Mouse (Mus musculus) liver, adult 2 months (tissue): ENCODE data around the gene Gm10645. TPM values are rescaled to one million over a fixed set of nuclear protein-coding genes. Genes with fewer than 3 reads are reported as not detected.

Experiments used
- DNase-seq: peaks from one replicate; pipeline ENCODE4 v3.0.0-alpha.2; 2011; ENCODE audit warnings: low read depth, low spot score; ENCODE audit errors: extremely low read depth
- H3K27ac ChIP-seq: fragments of 200-500 bp; replicated peaks from 2 replicates; pipeline ENCODE4 v1.5.1; 2012; ENCODE audit warnings: low read depth, mild to moderate bottlenecking, control low read depth, inconsistent platforms, low read length; ENCODE audit not compliant: insufficient read depth
- H3K27me3 ChIP-seq: fragments of 200-500 bp; 2 replicates; pipeline ENCODE4 v1.6.1; 2012; ENCODE audit warnings: mild to moderate bottlenecking, moderate library complexity, low read length, inconsistent platforms; ENCODE audit not compliant: control insufficient read depth, insufficient read depth
- H3K36me3 ChIP-seq: fragments of 200-500 bp; 2 replicates; pipeline ENCODE4 v1.6.1; 2012; ENCODE audit warnings: low read length, inconsistent platforms; ENCODE audit not compliant: control insufficient read depth, insufficient read depth
- H3K4me1 ChIP-seq: fragments of 200-500 bp; 2 replicates; pipeline ENCODE4 v1.6.1; 2011; ENCODE audit warnings: low read length; ENCODE audit not compliant: control insufficient read depth, insufficient read depth
- H3K4me3 ChIP-seq: fragments of 200-500 bp; 2 replicates; pipeline ENCODE4 v1.5.1; 2011; ENCODE audit warnings: low read depth, mild to moderate bottlenecking, control low read depth, low read length, moderate library complexity; ENCODE audit not compliant: insufficient read depth
- H3K79me2 ChIP-seq: fragments of 200-500 bp; 2 replicates; pipeline ENCODE4 v1.6.1; 2012; ENCODE audit warnings: inconsistent platforms, mild to moderate bottlenecking, low read length, moderate library complexity; ENCODE audit not compliant: control insufficient read depth, insufficient read depth
- H3K9ac ChIP-seq: fragments of 200-500 bp; 2 replicates; pipeline ENCODE4 v1.6.1; 2012; ENCODE audit warnings: low read depth, mild to moderate bottlenecking, control low read depth, inconsistent platforms, low read length
- CTCF ChIP-seq: fragments of 200-500 bp; IDR thresholded peaks from 2 replicates; pipeline ENCODE4 v1.5.1; 2011; ENCODE audit warnings: low read depth, low read length, control low read depth
- POLR2A ChIP-seq: fragments of 200-500 bp; IDR thresholded peaks from 2 replicates; pipeline ENCODE4 v1.6.1; 2011; ENCODE audit warnings: low read length, control low read depth; ENCODE audit not compliant: insufficient read depth; ENCODE audit errors: extremely low read depth
- WGBS: fragments of 180-500 bp; shearing (Covaris S2); methylation state at CpG from one replicate; pipeline ENCODE4 v1.1.7; 2018; 5-methylcytosine and 5-hydroxymethylcytosine counted together
- polyA plus RNA-seq: library from polyadenylated mRNA; depleted of rRNA; stranded (reverse); fragments of >200 nt; gene quantifications from 2 replicates; pipeline ENCODE4 v1.2.3, GENCODE M21; 2012
- total RNA-seq: library from RNA; depleted of rRNA; stranded (reverse); fragments of >200 nt; gene quantifications from 2 replicates; pipeline ENCODE4 v1.2.3, GENCODE M21; 2014

The Gm10645 gene
- total and polyA plus RNA-seq, 2 experiments, result 0.13 TPM; not detected in 1

GRCm38 (mm10) chr8:83176785-83177184, 10.8 kb upstream of the Gm10645 start:
- Histone ChIP-seq H3K27me3 (0 out of 2 replicates have a peak, but pooled peaks cover 2% of the 10 kb centered on the region), H3K9ac (no peak overlapping the region), H3K4me1 (no peaks in the 10 kb centered on the region), H3K27ac (no peak overlapping the region), H3K4me3 (no peak overlapping the region), H3K36me3 (no peaks in the 10 kb centered on the region), H3K79me2 (no peaks in the 10 kb centered on the region)
- DNase-seq, result no peak
- TF ChIP-seq CTCF, result no peak
- no peak for TF ChIP-seq POLR2A
- 57% methylated on average over 2 of the region's 2 CpGs for WGBS

GRCm38 (mm10) chr8:83175680-83176079, 9.7 kb upstream of the Gm10645 start:
- 72% methylated on average over 10 of the region's 10 CpGs for WGBS
- no peak for TF ChIP-seq POLR2A
- no peak for TF ChIP-seq CTCF
- 0 out of 2 replicates have a peak, but pooled peaks cover 2% of the 10 kb centered on the region for H3K27me3 ChIP-seq

GRCm38 (mm10) chr8:83170894-83171293, 4.9 kb upstream of the Gm10645 start:
- Histone ChIP-seq H3K27me3 (peaks cover 2% of the 10 kb centered on the region), H3K36me3 (no peaks in the 10 kb centered on the region), H3K27ac (no peak overlapping the region), H3K9ac (no peak overlapping the region), H3K4me1 (no peaks in the 10 kb centered on the region), H3K79me2 (no peaks in the 10 kb centered on the region), H3K4me3 (no peak overlapping the region)
- TF ChIP-seq POLR2A (no peak), CTCF (no peak)
- 56% methylated on average over 6 of the region's 6 CpGs for WGBS
- no peak for DNase-seq

More at GRCm38 (mm10) chr8:83175680-83176079, 9.7 kb upstream of the Gm10645 start:
- no peaks in the 10 kb centered on the region for H3K79me2 ChIP-seq
- H3K4me1 ChIP-seq, result no peaks in the 10 kb centered on the region
- H3K36me3 ChIP-seq, result no peaks in the 10 kb centered on the region
- no peak overlapping the region for H3K27ac ChIP-seq
- DNase-seq, result no peak
- no peak overlapping the region for H3K4me3 ChIP-seq
- H3K9ac ChIP-seq, result no peak overlapping the region

GRCm38 (mm10) chr8:83169709-83170108, 3.7 kb upstream of the Gm10645 start:
- no peak for DNase-seq
- TF ChIP-seq CTCF, result 0 out of 2 replicates have a peak, but pooled peaks have one; percentile 0
- TF ChIP-seq POLR2A, result no peak
- Histone ChIP-seq H3K36me3 (no peaks in the 10 kb centered on the region), H3K27me3 (peaks cover 7% of the 10 kb centered on the region), H3K27ac (no peak overlapping the region), H3K4me3 (no peak overlapping the region), H3K79me2 (no peaks in the 10 kb centered on the region), H3K4me1 (no peaks in the 10 kb centered on the region), H3K9ac (no peak overlapping the region)
- WGBS, result 93% methylated on average over 2 of the region's 2 CpGs

GRCm38 (mm10) chr8:83169127-83169526, 3.2 kb upstream of the Gm10645 start:
- DNase-seq, result no peak
- no peak overlapping the region for H3K4me3 ChIP-seq
- H3K4me1 ChIP-seq, result no peaks in the 10 kb centered on the region
- WGBS, result 80% methylated on average over 3 of the region's 3 CpGs
- no peaks in the 10 kb centered on the region for H3K79me2 ChIP-seq
- H3K27ac ChIP-seq, result no peak overlapping the region
- peaks cover 7% of the 10 kb centered on the region for H3K27me3 ChIP-seq
- no peaks in the 10 kb centered on the region for H3K36me3 ChIP-seq
- TF ChIP-seq CTCF (no peak), POLR2A (no peak)
- no peak overlapping the region for H3K9ac ChIP-seq

- WGBS, result 82% methylated on average over 3 of the region's 3 CpGs
- no peak for DNase-seq
- Histone ChIP-seq H3K4me3 (no peak overlapping the region), H3K79me2 (no peaks in the 10 kb centered on the region), H3K36me3 (no peaks in the 10 kb centered on the region), H3K9ac (no peak overlapping the region), H3K4me1 (no peaks in the 10 kb centered on the region), H3K27me3 (peaks cover 7% of the 10 kb centered on the region), H3K27ac (no peak overlapping the region)
- TF ChIP-seq CTCF, result no peak
- TF ChIP-seq POLR2A, result no peak
These were observed 2.0 kb upstream of the Gm10645 start for GRCm38 (mm10) chr8:83167932-83168331.
